Mouse (Mus musculus) stomach, embryonic 15.5 days (tissue): ENCODE results near the gene Wwox. TPM values are rescaled to one million over a fixed set of nuclear protein-coding genes. Genes with fewer than 3 reads are reported as not detected.

Experiments used
- ATAC-seq: fragments of 200-750 bp; cut with Nextera tagmentation; 2 replicates; pipeline ENCODE4 v1.8.0; 2017; ENCODE audit warnings: low read depth, moderate number of reproducible peaks, moderate TSS enrichment; ENCODE audit not compliant: insufficient read depth, low FRiP score
- H3K27ac ChIP-seq: fragments of 300-500 bp; sonication (generic); 2 replicates; pipeline ENCODE4 v1.5.1; 2015; ENCODE audit warnings: mild to moderate bottlenecking, inconsistent platforms
- H3K27me3 ChIP-seq: fragments of 300-500 bp; sonication (generic); replicated peaks from 2 replicates; pipeline ENCODE4 v1.6.1; 2015; ENCODE audit warnings: inconsistent platforms
- H3K36me3 ChIP-seq: fragments of 300-500 bp; sonication (generic); 2 replicates; pipeline ENCODE4 v1.6.1; 2015; ENCODE audit warnings: inconsistent platforms
- H3K4me1 ChIP-seq: fragments of 300-500 bp; sonication (generic); 2 replicates; pipeline ENCODE4 v1.6.1; 2015; ENCODE audit warnings: inconsistent platforms
- H3K4me2 ChIP-seq: fragments of 300-500 bp; sonication (generic); 2 replicates; pipeline ENCODE4 v1.6.1; 2015; ENCODE audit warnings: mild to moderate bottlenecking, inconsistent platforms
- H3K4me3 ChIP-seq: fragments of 300-500 bp; sonication (generic); replicated peaks from 2 replicates; pipeline ENCODE4 v1.5.1; 2015; ENCODE audit warnings: inconsistent platforms
- H3K9ac ChIP-seq: fragments of 300-500 bp; sonication (generic); 2 replicates; pipeline ENCODE4 v1.6.1; 2015; ENCODE audit warnings: inconsistent platforms
- H3K9me3 ChIP-seq: fragments of 300-500 bp; sonication (generic); 2 replicates; pipeline ENCODE4 v1.6.1; 2016; ENCODE audit warnings: inconsistent platforms
- WGBS: fragments of 180-500 bp; shearing (Covaris S2); methylation state at CpG from one replicate; pipeline ENCODE4 v1.1.7; 2015; 5-methylcytosine and 5-hydroxymethylcytosine counted together
- polyA plus RNA-seq: library from polyadenylated mRNA; unstranded; fragments of >200 nt; fragmentation: Nextera tagmentation; extraction: Ambion mirVana; gene quantifications from 2 replicates; pipeline ENCODE4 v1.2.1, GENCODE M21; 2015

Wwox gene
- polyA plus RNA-seq, 1 experiment from 2014 or later = 12.2 TPM

DNA sequence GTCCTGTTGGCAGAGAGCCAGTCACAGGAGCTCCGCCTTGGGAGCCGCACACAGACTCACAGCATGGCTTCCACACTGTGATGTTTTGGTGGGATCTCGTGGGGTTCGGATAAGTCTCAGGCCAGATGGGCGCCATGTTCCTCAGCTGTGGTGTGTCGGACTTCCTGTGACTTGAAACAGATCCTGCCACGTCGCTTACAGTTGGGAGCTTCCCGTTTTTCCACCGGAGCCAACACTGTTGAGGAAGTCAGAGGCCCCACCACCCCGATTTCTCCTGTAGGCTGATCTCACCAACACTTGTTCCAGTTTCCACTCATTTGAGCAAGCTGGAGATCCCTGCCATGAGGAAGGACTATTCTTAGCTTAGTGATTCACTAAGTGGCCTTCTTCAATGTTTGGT, 34.1 kb downstream of the Wwox start:
- Histone ChIP-seq H3K9ac (no peak overlapping the region), H3K27ac (no peak overlapping the region), H3K9me3 (no peaks in the 10 kb centered on the region), H3K4me3 (no peak overlapping the region), H3K4me1 (0 out of 2 replicates have a peak, but pooled peaks cover 7% of the 10 kb centered on the region), H3K27me3 (no peaks in the 10 kb centered on the region), H3K36me3 (no peaks in the 10 kb centered on the region), H3K4me2 (no peak overlapping the region)
- WGBS = 82% methylated on average over 11 of the region's 11 CpGs
- no peak for ATAC-seq

- H3K9me3 ChIP-seq = no peaks in the 10 kb centered on the region
- ATAC-seq = no peak
- H3K36me3 ChIP-seq = no peaks in the 10 kb centered on the region
- H3K4me3 ChIP-seq = no peak overlapping the region
- no peaks in the 10 kb centered on the region for H3K27me3 ChIP-seq
- no peak overlapping the region for H3K27ac ChIP-seq
- WGBS = 52% methylated on average over 10 of the region's 10 CpGs
- no peak overlapping the region for H3K9ac ChIP-seq
- 0 out of 2 replicates have a peak, but pooled peaks cover 7% of the 10 kb centered on the region for H3K4me1 ChIP-seq
- H3K4me2 ChIP-seq = no peak overlapping the region
Measured at GRCm38 (mm10) chr8:114476919-114477318, 37.5 kb downstream of the Wwox start.

- Histone ChIP-seq H3K27me3 (no peaks in the 10 kb centered on the region), H3K9ac (no peak overlapping the region), H3K4me1 (0 out of 2 replicates have a peak, but pooled peaks cover 7% of the 10 kb centered on the region), H3K36me3 (no peaks in the 10 kb centered on the region), H3K27ac (no peak overlapping the region), H3K4me2 (no peak overlapping the region), H3K4me3 (no peak overlapping the region), H3K9me3 (no peaks in the 10 kb centered on the region)
- ATAC-seq = no peak; the same call in 1 of the 2 replicates
- 73% methylated on average over 8 of the region's 8 CpGs for whole genome bisulfite sequencing
Measured at GRCm38 (mm10) chr8:114477790-114478189, 38.3 kb downstream of the Wwox start.

- Histone ChIP-seq H3K4me1 (0 out of 2 replicates have a peak, but pooled peaks cover 7% of the 10 kb centered on the region), H3K27ac (no peak overlapping the region), H3K4me2 (no peak overlapping the region), H3K9me3 (no peaks in the 10 kb centered on the region), H3K27me3 (no peaks in the 10 kb centered on the region), H3K9ac (no peak overlapping the region), H3K36me3 (no peaks in the 10 kb centered on the region), H3K4me3 (no peak overlapping the region)
- 63% methylated on average over 8 of the region's 8 CpGs for WGBS
- ATAC-seq = no peak
Measured at GRCm38 (mm10) chr8:114479749-114480148, 40.3 kb downstream of the Wwox start.

DNA sequence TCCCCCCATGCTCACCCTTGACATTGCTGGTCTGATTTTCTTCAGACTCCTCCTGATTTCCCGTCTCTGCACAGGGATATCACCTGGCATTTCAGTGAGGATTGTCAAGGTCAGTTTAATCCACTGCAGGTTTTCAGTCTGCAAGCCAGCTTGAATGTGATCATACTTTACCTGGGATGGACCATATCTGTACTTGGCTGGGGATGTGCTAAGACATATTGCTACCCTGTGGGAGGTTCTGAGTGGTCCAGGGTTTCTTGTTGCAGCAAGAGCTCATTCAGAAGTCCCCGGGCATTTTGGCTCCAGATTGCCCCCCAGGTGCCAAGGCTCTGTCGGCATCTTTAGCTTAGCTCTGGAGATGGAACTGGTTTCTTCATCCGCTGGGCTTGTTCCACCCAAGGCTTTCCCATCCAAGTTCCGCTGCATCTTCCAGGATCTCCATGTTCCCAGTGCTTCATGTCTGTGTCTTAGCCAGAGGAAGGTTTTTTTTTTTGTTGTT, 52.3 kb downstream of the Wwox start:
- ATAC-seq = no peak
- WGBS = 82% methylated on average over 5 of the region's 5 CpGs
- Histone ChIP-seq H3K27me3 (no peaks in the 10 kb centered on the region), H3K27ac (no peak overlapping the region), H3K9ac (no peak overlapping the region), H3K4me1 (no peaks in the 10 kb centered on the region), H3K36me3 (no peaks in the 10 kb centered on the region), H3K4me3 (no peak overlapping the region), H3K4me2 (no peak overlapping the region), H3K9me3 (no peaks in the 10 kb centered on the region)

- no peaks in the 10 kb centered on the region for H3K9me3 ChIP-seq
- no peaks in the 10 kb centered on the region for H3K36me3 ChIP-seq
- no peak overlapping the region for H3K9ac ChIP-seq
- WGBS = 48% methylated on average over 16 of the region's 16 CpGs
- ATAC-seq = no peak
- H3K4me3 ChIP-seq = no peak overlapping the region
- 0 out of 2 replicates have a peak, but pooled peaks cover 8% of the 10 kb centered on the region for H3K4me1 ChIP-seq
- H3K27me3 ChIP-seq = no peaks in the 10 kb centered on the region
- H3K27ac ChIP-seq = no peak overlapping the region
- no peak overlapping the region for H3K4me2 ChIP-seq
Measured at GRCm38 (mm10) chr8:114499448-114500144, 60.1 kb downstream of the Wwox start.

GRCm38 (mm10) chr8:114501906-114502305, 62.5 kb downstream of the Wwox start:
- H3K9ac ChIP-seq = no peak overlapping the region
- H3K27me3 ChIP-seq = no peaks in the 10 kb centered on the region
- WGBS = 69% methylated on average over 6 of the region's 6 CpGs
- no peaks in the 10 kb centered on the region for H3K36me3 ChIP-seq
- peaks cover 21% of the 10 kb centered on the region; the same call in 1 of the 2 replicates for H3K4me1 ChIP-seq
- no peak overlapping the region for H3K27ac ChIP-seq
- no peak overlapping the region for H3K4me3 ChIP-seq
- ATAC-seq = no peak
- H3K4me2 ChIP-seq = no peak overlapping the region
- no peaks in the 10 kb centered on the region for H3K9me3 ChIP-seq

DNA sequence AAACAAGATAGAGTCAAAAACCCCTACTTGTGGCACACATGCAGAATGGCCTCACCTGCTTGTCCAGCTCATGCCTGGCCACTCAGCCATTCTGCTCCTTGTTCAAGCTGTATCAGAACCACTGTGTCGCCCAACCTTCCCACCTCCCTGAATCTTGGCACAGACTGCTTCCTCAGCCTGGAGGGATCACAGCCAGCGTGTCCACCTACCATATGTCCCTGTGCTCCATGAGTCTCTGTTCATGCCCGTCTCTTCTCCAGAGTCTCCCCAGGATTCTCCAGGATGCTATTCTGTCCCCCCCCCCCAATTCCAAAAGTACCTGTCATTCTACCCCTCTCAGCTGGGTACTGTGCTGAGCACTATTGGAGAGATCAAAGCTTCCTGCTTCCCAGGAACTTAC, 63.7 kb downstream of the Wwox start:
- Histone ChIP-seq H3K4me3 (no peak overlapping the region), H3K9me3 (no peaks in the 10 kb centered on the region), H3K27me3 (no peaks in the 10 kb centered on the region), H3K36me3 (no peaks in the 10 kb centered on the region), H3K4me2 (no peak overlapping the region), H3K27ac (no peak overlapping the region), H3K9ac (no peak overlapping the region), H3K4me1 (peaks cover 21% of the 10 kb centered on the region; the same call in 1 of the 2 replicates)
- 84% methylated on average over 3 of the region's 3 CpGs for WGBS
- ATAC-seq = no peak

- H3K4me2 ChIP-seq = peak overlapping the region; percentile 28; the same call in 1 of the 2 replicates
- no peak overlapping the region for H3K4me3 ChIP-seq
- H3K27me3 ChIP-seq = no peaks in the 10 kb centered on the region
- H3K4me1 ChIP-seq = peaks cover 16% of the 10 kb centered on the region; the same call in 1 of the 2 replicates
- ATAC-seq = no peak
- H3K36me3 ChIP-seq = no peaks in the 10 kb centered on the region
- H3K27ac ChIP-seq = 0 out of 2 replicates have a peak overlapping the region, but pooled peaks have one; percentile 9
- H3K9me3 ChIP-seq = no peaks in the 10 kb centered on the region
- 37% methylated on average over 11 of the region's 11 CpGs for WGBS
- H3K9ac ChIP-seq = no peak overlapping the region
Measured at GRCm38 (mm10) chr8:114504889-114505288, 65.4 kb downstream of the Wwox start.

GRCm38 (mm10) chr8:114505351-114506347, 66.2 kb downstream of the Wwox start:
- no peaks in the 10 kb centered on the region for H3K9me3 ChIP-seq
- H3K27ac ChIP-seq = no peak overlapping the region
- no peaks in the 10 kb centered on the region for H3K36me3 ChIP-seq
- H3K4me1 ChIP-seq = peaks cover 16% of the 10 kb centered on the region; the same call in 1 of the 2 replicates
- H3K4me2 ChIP-seq = peak overlapping the region; percentile 28; the same call in 1 of the 2 replicates
- H3K4me3 ChIP-seq = no peak overlapping the region
- no peaks in the 10 kb centered on the region for H3K27me3 ChIP-seq
- H3K9ac ChIP-seq = no peak overlapping the region
- ATAC-seq = peak; percentile 25; the same call in 1 of the 2 replicates
- WGBS = 62% methylated on average over 18 of the region's 18 CpGs

GRCm38 (mm10) chr8:114507404-114507803, 67.9 kb downstream of the Wwox start:
- Histone ChIP-seq H3K4me1 (peaks cover 13% of the 10 kb centered on the region; the same call in 1 of the 2 replicates), H3K27ac (no peak overlapping the region), H3K4me2 (no peak overlapping the region), H3K9me3 (no peaks in the 10 kb centered on the region), H3K27me3 (no peaks in the 10 kb centered on the region), H3K36me3 (no peaks in the 10 kb centered on the region), H3K4me3 (no peak overlapping the region), H3K9ac (no peak overlapping the region)
- ATAC-seq = no peak
- 76% methylated on average over 7 of the region's 7 CpGs for WGBS
